Mouse (Mus musculus) lung, postnatal 36 days (tissue): ENCODE measurements around the gene Acoxl.

Experiments
- DNase-seq: peaks from one replicate; pipeline ENCODE4 v3.0.0; 2022; ENCODE audit warnings: mixed read lengths

Acoxl gene

DNA sequence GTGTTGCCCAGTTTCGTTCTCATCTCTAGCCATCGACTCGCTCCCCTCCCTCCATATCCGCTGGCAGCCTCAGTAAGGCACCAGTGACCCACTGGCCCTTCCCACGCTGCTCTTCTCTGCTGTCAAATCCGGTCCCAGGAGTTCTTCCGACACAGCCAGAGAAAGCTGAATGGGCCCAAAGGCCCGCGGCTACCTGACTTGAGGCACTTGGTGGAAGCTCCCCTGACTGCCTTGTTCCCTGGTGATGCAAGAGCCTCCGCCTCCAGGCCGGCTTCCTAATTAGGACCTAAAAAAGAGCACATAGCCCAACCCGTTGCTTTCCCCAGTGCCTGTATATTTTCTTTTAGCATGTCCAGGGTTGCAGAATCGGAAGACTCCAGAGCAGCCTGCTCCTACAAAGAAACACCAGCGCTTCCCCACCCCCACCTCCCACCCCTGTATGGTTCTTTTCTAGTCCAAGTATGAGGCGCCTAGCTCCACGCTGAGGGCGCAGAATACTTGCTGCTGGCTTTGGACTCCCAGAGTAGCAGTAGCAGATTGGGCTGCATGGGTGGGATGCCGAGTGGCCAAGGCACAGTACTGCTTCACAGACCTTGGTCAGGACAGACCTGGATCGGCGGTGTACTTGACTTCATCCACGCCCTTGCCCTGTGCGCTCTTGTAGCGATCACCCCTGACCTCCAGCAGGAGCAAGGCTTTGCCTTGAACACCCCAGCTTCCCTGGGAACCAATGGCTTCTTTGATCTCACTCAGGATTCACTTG, 285.4 kb downstream of the Acoxl start:
- DNase-seq: peak; percentile 52

DNA sequence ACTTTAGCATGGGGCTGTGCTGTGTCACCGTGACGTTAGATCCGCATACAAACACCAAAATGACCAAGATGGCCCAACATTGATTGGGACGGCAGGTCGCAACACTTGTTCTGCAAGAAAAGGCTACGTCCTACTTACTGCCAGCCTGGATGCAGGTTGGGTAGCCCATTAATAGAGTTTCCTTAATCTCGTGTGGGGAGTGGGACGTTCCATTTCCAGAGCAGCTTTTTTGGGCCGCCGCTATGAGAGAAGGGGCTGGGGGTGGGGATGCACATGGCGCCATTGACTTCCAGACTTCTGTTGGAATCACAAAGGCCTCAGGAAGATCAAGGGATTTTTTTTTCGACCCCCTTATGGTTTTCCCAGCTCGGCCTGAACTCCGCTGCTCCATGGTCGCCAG, 286.0 kb downstream of the Acoxl start:
- no peak for DNase-seq

DNA sequence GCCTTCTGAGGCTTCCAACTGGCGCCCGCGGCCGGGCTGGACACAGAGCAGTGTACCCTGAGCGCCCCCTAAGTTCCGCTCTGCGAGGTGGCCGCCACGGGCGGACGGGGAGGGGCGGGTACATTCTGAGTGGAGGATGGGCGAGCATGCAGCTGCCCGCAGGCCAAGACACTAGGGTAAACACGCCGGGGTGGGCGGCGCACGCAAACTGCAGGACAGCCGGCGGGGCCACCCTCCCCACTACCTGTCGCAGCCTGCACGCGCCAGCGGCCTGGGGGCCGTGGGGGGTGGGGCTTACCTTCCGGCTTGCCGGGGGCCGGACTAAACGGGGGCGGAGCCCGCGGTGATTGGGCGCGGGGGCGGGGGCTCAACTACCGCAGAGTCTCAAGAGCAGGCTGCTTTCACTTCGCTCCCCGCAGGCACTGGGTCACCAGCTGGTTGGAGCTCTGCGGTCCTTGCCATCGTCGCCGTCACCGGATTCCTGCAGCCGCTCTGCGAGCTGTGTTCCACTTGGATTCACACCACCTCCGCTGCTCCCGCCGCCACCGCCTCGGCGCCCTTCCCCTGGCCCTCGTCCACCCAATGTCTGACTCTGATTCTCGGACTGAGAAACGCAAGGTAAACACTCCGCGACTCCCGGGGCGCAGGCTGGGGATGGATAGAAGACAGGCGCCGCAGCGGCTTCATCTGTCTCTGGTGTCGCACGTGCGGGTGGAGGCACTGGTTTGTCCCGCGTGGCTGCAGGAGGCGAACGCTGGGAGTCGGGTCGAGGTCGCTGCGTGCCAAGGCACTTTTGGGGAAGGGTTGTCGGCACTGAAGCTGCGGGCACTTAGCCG, 287.2 kb downstream of the Acoxl start, which contains the start of gene Bcl2l11:
Gene Bcl2l11, plus strand, starts transcription at position 404 of the 836 bp plus-strand sequence.
- peak; percentile 98 for DNase-seq

DNA sequence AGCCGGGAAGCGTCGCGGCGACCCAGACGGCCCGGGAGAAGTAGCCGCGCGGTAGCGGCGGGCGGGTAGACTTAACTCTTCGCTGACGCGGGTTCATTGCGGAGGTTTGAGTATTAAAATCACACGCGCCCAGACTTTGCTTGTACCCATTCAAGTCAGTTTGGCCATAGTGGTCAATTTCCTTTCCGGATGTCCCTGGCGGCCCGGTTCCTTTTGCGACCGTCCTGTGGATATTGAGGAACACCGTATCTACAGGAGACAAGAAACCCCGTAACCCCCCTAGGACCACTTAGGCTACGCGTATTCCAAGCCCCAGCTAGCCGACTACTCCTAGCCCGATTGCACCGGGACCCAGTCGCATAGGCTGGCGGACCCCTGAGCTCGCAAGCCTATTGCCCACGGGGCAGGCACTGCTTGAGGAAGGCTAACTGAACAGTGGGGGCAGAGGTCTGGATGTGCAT, 287.9 kb downstream of the Acoxl start:
- DNase-seq: peak; percentile 30

DNA sequence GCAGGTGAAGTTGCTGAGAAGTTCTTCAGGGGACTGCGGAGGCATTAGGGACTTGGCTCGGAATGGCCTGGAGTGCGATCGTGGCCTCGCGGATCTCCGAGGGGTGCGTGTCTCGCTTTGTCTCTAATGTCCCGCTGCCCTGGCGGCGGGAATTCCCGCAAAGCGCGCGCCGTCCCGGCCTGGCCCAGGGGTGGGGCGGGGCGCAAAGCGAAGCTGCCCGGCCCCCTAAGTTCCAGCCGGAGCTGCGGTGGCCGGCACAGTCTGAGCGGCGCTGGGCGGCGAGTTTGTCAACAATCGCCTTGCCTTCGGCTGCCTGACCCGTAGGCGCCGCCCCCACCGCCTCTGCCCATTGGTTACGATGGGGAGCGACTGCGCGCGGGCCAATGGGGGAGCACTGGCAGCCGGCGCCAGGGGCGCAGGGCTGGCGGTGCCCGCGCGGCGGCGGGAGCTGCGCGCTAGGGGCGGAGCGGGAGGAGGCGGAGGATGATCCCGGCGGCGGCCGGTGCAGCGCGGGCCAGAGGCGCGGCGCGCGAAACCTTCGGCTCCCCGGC, 288.5 kb downstream of the Acoxl start:
- DNase-seq: peak; percentile 98

DNA sequence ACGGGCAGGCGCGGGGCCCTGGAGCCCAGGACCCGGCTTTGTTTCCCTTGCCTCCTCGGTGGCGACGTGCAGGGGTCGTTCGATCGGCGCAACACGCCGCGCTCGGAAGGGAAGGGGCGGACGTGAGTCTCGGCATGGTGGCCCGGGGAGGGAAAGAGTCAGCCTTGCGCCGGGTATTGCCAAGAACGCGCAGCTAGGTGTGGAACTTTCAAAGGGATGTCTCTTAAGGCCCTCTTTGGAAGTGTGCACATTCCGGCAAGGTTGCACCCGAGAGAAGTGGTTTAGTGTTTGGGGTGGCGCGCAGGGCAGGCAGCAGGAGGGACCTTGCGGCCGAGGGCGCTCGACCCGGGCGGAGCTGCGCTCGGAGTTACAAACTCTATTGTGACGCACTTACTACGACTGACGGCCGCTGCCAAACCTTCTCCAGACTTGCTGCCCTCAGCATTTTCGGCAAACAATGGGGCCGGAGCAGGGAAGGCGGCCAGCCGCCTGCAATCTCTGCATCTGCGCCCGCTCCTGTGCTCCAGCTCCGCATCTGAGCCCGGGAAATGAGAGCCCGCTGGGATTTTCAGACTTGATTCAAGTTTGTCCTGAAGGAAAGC, 289.1 kb downstream of the Acoxl start:
- peak; percentile 91 for DNase-seq

DNA sequence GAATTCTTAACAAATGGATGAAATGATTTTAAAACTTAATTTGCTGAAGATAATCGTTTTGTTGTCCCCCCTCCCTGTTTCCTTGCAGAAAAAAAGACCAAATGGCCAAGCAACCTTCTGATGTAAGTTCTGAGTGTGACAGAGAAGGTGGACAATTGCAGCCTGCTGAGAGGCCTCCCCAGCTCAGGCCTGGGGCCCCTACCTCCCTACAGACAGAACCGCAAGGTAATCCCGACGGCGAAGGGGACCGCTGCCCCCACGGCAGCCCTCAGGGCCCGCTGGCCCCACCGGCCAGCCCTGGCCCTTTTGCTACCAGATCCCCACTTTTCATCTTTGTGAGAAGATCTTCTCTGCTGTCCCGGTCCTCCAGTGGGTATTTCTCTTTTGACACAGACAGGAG, 289.9 kb downstream of the Acoxl start:
- DNase-seq: no peak

DNA sequence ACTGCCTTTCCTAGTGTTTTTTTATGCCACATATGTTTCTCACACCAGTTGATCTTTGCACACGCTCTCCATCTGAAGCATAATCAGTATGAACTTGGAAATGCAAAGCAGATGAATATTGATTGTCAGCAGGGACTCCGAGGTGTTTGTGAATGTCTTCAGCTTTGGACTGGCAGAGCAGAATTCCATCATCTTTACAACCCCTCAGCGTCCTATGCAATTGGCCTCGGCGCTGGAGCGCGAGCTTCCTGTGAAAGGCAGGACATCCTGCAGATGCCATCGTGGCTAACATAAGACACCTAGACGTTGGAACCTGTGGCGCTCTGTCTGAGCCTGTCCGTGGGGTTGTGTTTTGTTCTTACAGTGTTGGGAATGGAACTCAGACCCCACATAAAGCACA, 292.8 kb downstream of the Acoxl start:
- no peak for DNase-seq

DNA sequence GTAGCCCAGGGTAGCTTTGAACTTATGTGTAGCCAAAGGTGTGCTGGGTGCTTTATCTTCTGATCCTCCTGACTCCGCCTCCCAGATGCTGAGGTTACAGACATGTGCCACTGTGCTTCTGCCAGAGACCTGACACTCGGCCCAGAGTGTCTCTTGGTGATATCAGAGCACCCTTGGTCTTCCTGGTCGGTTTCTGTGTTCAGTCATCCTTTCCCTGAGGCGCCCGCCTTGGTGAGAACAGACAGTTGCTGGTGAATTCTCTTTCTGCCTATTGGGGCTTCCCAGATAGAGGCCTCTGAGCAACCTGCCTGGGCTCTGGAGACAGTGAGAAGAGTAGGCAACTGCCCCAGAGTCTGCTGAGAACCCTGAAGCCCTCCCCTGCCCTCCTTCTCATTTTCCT, 294.0 kb downstream of the Acoxl start:
- no peak for DNase-seq

DNA sequence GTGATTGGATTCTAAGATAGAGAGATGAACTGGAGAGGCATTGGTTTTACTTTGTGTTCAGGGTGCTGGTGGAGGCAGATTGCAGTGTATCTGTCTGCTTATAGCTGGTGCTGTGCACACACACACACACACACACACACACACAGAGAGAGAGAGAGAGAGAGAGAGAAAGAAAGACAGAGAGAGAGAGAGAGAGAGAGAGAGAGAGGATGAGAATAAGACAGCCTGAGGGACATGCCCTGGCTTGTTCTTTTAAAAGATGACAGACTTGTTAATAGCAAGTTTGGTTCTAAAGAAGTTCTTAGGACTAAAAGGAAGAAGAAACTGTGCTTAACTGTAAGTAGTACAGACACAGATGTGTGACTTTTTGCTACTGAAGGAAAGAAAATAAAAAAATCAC, 295.2 kb downstream of the Acoxl start:
- no peak for DNase-seq

DNA sequence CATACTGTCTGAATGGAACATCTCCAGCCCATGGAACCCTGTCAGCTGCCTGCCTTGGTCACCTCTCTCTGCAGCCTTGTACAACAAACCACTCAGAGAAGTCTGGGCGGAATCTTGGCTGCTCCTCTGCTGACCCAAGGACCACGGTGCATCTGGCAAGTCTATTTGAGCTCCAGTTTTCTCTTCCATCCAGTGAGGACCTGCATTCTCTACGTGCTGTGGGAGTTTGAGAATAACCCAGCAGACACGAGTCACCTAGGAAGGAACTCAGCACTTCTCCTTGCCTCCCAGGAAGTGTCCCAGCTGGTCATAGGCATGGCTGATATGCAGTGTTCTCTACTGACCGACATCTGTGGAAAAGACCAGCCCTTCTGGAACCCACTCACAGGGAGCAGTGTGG, 295.8 kb downstream of the Acoxl start:
- DNase-seq: no peak

DNA sequence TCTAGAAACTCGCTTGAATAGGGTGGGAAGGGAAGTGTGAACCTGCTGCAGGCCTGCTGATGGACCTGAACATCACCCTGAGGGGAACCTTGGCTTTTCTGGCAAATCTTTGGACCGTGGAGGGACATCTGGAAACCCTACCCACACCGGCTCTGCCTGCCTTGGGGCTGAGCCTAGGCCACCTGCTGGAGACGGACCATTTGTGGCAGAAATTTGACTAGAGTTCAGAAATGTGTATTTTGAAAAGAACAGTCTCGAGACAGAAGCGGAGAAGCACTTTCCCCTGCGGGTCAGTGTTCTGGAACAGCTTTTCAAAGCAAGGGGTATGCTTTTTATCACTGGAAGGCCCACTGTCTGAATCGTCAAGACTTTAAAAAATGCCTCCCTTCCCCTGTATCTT, 296.3 kb downstream of the Acoxl start:
- no peak for DNase-seq

DNA sequence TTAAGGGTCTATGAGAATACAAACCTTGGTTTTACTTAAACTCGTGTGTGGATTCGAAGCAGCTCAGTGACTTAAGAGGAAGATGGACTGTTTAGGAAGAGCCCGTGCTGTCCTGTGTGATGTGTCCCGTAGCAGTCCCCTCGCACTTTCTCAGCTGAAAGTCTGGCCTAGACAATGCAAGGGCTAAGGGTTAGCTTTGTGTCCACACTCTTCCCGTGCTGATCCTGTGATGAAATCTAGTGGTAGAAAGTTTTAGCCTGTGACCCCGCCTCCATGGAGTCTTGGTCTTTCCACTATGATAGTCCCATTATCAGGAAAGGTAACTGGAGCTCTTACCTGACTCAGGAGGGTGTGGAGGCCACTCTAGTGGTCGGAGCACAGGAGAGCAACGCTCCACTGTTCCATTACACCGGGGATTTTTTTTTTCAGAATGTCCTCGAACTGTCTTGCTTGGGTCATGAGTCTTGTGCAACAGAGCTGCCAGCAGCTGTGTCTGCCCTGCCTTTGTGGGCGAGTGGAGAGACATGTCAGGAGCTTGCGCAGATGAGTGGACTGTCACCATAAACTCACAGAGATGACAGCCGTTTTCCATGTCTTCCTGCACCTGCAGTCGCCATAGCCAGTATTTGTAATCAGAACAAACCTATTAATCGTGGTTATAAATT, 298.2 kb downstream of the Acoxl start:
- DNase-seq: peak; percentile 51

DNA sequence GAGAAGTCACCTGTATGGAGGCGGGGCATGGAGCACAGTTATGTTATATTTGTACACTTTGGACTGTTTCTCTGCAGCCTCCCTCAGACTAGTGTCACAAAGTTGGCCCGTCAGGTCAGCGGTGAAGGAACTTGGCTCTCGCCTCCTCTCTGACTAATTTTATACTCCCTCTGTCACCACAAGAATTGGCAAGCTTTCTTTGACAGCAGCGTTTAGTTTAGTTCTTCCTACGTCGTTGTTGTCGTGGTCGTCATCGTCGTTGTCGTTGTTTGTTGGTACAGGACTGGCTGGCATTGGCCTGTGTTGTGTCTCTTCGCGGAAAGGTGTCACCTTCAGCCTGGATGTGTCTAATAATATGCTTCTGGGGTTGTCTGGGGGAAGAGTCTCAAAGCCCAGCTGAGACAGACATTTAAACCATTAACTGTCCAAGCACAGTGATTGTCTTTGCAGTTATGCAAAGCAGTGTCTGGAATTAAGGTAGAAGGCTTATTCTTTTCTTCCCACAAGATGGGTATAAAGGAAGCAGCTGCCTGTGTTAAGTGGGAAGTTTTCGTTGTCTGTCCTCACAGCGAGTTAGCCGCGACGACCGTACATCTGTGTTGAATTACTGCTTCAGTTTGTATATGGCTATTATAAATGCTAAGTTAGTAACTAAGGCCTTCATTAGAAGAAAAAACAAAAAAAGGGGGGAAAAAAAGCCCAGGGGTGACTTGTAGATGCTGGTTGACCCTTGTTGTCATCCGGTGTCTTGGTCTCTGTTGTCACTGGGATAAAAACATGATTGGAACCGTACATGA, 299.0 kb downstream of the Acoxl start:
- no peak for DNase-seq

DNA sequence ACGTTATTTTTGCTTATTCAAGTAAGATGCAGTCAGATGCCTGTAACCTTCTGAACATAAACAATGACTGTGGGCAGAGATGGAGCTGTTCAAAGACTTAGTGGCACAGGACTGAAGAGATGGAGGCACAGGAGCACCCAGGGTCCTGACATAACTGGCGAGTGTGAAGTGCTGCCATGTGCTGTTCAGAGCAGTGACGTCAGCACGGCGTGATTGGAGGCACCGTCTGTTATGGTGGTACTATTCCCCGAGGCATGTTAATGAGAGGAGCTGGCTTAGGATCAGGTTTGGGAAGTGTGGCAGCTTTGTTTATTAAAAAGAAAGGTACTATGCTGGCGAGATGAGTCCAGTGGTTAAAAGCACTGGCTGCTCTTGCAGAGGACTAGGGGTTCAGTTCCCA, 300.2 kb downstream of the Acoxl start:
- no peak for DNase-seq

DNA sequence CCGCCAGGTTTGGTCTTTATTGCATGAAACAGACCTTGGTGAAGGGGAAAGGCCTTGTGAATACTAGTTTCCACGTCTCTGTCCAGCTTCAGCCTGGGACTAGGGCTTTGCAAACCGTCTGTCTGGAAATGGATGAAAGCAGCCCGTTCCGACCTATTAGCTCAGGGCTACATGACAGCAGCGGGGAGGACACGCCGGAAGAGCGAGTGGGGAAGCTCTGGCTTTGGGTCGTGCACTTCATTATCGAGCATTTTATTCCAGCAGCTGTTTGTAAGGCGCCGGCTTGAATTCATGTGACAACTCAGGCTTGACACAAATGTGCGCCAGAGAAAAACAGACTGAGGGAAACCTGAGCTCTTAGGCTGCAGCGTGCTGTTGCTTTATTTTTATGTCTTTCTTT, 301.1 kb downstream of the Acoxl start:
- DNase-seq: peak; percentile 32

DNA sequence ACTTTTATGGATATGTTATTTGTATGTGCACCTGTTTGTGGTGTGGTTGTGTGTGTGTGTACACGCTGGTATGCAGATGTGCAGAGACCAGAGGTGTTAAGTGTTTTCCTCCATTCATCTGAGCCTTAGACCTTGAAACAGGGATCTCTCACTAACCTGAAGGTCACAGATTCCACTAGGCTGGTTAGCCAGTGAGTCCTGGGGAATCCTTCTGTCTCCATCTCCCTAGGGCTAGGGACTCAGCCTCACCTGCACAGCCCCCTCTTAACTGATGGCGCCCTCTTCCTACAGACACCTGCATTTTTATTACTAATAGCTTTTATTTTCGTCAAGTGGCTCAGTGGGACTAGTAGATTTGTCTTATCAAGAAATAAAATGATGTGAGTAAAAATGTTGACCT, 301.5 kb downstream of the Acoxl start:
- DNase-seq: no peak

DNA sequence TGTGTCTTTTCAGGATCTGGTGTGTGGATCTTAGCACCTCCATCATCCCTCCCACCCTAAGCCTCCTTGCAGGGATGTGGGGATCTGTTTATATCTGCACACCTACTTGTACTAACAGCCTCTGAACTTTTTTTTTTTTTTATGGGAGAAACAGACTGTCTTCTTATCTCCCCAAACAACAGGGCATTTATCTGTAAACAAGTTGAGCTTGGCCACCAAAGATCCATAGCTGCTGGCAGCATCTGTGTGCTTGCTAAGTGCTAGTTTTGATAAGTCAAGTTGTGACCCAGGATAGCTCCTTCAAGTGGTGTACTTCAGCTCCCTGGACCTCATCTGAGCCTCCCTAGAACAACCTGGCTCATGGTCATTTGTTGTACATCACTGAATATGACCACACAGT, 305.3 kb downstream of the Acoxl start:
- DNase-seq: no peak

DNA sequence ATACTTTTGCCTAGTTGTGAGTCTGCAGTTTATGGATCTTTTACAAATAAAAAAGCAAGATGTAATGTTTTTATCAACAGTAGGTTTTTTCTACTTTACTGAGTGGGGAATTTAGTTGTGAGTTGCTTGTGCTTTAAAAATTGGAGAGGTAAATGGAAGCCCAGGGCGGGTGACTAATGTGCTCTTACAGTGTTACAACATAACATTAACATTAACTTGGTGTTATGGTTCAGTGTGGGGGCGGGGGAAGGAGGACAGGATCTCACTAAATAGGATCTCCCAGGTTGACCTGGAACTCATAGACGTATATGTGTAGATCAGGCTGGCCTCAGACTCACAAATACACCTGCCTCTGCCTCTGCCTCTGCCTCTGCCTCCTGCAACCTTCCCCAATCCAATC, 306.8 kb downstream of the Acoxl start:
- no peak for DNase-seq

DNA sequence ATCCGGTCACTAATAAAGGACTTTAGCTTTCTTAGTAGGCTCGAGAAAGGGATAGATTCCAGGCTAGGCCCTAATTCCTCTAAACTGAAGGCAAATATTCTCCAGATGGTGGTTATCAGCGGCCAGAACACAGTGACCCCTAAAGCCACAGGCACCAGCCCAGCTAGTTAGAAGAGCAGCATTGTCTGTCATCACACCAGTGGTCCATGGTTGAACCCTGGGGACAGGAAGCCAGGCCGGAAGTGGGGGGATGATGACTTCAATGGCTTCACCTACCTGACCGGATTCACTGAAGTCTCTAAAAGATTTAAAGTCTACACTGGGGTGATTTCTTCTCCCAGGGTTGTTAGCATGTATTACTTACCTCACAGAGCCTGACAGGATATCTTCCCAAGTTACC, 310.9 kb downstream of the Acoxl start:
- no peak for DNase-seq

DNA sequence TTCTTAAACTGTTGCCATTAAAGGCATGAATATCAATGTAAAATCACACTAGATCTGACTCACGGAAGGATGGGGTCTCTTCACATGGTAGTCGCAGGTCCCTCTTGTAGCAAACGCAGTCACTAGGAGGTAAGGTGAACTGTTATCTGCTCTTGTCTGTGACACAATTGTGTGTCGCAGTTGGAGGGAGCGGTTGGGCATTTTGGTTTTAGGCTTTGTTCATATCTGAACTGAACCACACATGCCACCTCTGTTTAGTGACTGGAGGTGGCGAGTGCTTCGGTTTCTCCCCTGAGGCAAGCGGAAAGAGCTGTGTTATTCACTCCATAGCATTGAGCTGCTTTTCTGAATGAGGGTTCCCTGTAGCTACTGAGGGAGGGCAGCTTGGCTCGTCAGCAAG, 313.5 kb downstream of the Acoxl start:
- no peak for DNase-seq
